Mouse (Mus musculus) kidney, adult 2 months (tissue): ENCODE measurements around the gene Lcn6. TPM values are rescaled to one million over a fixed set of nuclear protein-coding genes. Genes with fewer than 3 reads are reported as not detected.

Experiments used
- DNase-seq: peaks from one replicate; pipeline ENCODE4 v3.0.0; 2021
- H3K27ac ChIP-seq: fragments of 200-500 bp; 2 replicates; pipeline ENCODE4 v1.5.1; 2012; ENCODE audit warnings: low read depth, low read length, control low read depth, inconsistent platforms; ENCODE audit not compliant: insufficient read depth
- H3K27me3 ChIP-seq: fragments of 200-500 bp; replicated peaks from 2 replicates; pipeline ENCODE4 v1.6.1; 2012; ENCODE audit warnings: mild to moderate bottlenecking, moderate library complexity, low read length, inconsistent platforms; ENCODE audit not compliant: control insufficient read depth, insufficient read depth
- H3K36me3 ChIP-seq: fragments of 200-500 bp; 2 replicates; pipeline ENCODE4 v1.6.1; 2012; ENCODE audit warnings: mild to moderate bottlenecking, moderate library complexity, low read length, inconsistent platforms; ENCODE audit not compliant: control insufficient read depth, insufficient read depth
- H3K4me1 ChIP-seq: fragments of 200-500 bp; 2 replicates; pipeline ENCODE4 v1.6.1; 2011; ENCODE audit warnings: low read length; ENCODE audit not compliant: control insufficient read depth, insufficient read depth
- H3K4me3 ChIP-seq: fragments of 200-500 bp; 2 replicates; pipeline ENCODE4 v1.5.1; 2011; ENCODE audit warnings: mild to moderate bottlenecking, low read depth, low read length, control low read depth; ENCODE audit not compliant: insufficient read depth
- CTCF ChIP-seq: fragments of 200-500 bp; conservative IDR thresholded peaks from 2 replicates; pipeline ENCODE4 v1.5.1; 2011; ENCODE audit warnings: low read depth, mild to moderate bottlenecking, control low read depth, low read length, moderate library complexity, mixed read lengths; ENCODE audit not compliant: insufficient read depth, insufficient read length
- POLR2A ChIP-seq: fragments of 200-500 bp; IDR thresholded peaks from one replicate; pipeline ENCODE4 v1.6.1; 2011; ENCODE audit warnings: low read depth, low read length, control low read depth
- WGBS: fragments of 180-500 bp; shearing (Covaris S2); methylation state at CpG from one replicate; pipeline ENCODE4 v1.1.7; 2018; 5-methylcytosine and 5-hydroxymethylcytosine counted together
- polyA plus RNA-seq: library from polyadenylated mRNA; depleted of rRNA; stranded (reverse); fragments of >200 nt; gene quantifications from 2 replicates; pipeline ENCODE4 v1.2.3, GENCODE M21; 2012; rRNA removed

The Lcn6 gene
- not detected in 2 replicates for polyA plus RNA-seq

DNA sequence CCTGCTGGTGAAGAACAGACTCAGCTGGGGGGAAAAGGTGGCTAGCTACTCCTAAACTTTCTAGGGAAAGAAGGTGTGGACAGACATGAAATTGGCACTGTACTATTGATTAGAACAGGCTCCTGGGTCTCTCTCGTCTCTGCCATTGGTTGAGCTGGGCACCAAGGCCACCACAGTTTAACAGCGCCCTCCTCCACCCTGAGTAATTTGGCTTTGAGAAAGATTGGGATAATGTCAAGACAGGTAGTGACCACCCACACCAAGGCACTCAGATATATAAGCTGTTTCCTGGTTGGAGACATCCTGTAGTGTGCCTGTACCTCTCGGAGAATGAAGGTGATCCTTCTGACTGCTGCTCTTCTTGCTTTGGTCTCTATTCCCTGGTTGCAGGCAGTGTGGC lies at the start of gene Lcn6:
TSS of gene Lcn6 (plus strand) at position 301 of the 400 bp plus-strand sequence.
- H3K4me3 ChIP-seq, result no peak within 1 kb of the TSS
- no peaks in the 10 kb centered on the region for H3K36me3 ChIP-seq
- H3K27ac ChIP-seq, result no peak within 1 kb of the TSS
- H3K27me3 ChIP-seq, result no peaks in the 10 kb centered on the region
- TF ChIP-seq POLR2A (no peak), CTCF (no peak)
- WGBS, result 88% methylated on average over 3 of the region's 3 CpGs
- H3K4me1 ChIP-seq, result no peaks in the 10 kb centered on the region
- DNase-seq, result no peak

- no peak for DNase-seq
- 82% methylated on average over 6 of the region's 6 CpGs for WGBS
- H3K27me3 ChIP-seq, result no peaks in the 10 kb centered on the region
- H3K27ac ChIP-seq, result no peak within 1 kb of the TSS
- no peaks in the 10 kb centered on the region for H3K4me1 ChIP-seq
- H3K4me3 ChIP-seq, result no peak within 1 kb of the TSS
- no peak for TF ChIP-seq POLR2A
- no peak for TF ChIP-seq CTCF
- no peaks in the 10 kb centered on the region for H3K36me3 ChIP-seq
These were observed 48.8 kb upstream of the Lcn6 start, which contains the start of gene Fcna for GRCm38 (mm10) chr2:25627811-25628210. Fcna (minus strand) TSS chr2:25628030.

DNA sequence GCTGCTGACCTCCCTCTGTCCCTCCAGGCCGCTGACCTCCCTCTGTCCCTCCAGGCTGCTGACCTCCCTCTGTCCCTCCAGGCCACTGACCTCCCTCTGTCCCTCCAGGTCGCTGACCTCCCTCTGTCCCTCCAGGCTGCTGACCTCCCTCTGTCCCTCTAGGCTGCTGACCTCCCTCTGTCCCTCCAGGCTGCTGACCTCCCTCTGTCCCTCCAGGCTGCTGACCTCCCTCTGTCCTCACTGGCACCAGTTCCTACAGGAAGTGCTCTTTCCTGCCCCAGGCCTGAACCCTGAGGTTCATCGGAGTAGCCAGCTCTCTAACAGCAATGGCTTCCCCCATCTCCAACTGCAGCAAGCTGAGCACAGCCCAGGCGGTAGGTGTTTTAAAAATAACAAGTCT lies 47.8 kb upstream of the Lcn6 start:
- DNase-seq, result peak; percentile 60
- Histone ChIP-seq H3K4me3 (no peak overlapping the region), H3K27ac (no peak overlapping the region), H3K27me3 (no peaks in the 10 kb centered on the region), H3K4me1 (no peaks in the 10 kb centered on the region), H3K36me3 (no peaks in the 10 kb centered on the region)
- TF ChIP-seq CTCF (no peak), POLR2A (no peak)
- WGBS, result 34% methylated on average over 4 of the region's 4 CpGs

GRCm38 (mm10) chr2:25633616-25634015 lies 43.0 kb upstream of the Lcn6 start:
- DNase-seq, result no peak
- Histone ChIP-seq H3K27ac (no peak overlapping the region), H3K4me1 (no peaks in the 10 kb centered on the region), H3K4me3 (no peak overlapping the region), H3K27me3 (no peaks in the 10 kb centered on the region), H3K36me3 (no peaks in the 10 kb centered on the region)
- TF ChIP-seq POLR2A (no peak), CTCF (no peak)
- 83% methylated on average over 3 of the region's 3 CpGs for WGBS

DNA sequence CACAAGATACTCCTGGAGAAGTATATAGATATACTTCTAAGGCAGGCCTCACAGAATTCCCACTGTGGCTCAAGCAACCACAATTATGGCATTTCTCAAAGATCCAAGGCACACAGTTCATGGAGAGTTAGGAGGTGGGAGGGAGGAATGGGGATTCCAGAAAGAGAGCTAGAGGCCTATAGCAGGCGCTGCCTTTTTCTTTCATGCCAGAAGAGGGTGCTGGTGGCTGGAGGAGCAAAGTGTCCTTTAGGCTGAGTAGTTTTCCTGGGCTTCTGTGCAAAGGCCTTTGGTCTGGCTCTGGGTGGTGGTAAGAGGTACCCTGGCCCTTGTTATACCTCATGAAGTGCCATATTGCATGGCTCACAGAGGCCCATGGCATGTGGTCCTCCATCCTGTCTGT lies 42.5 kb upstream of the Lcn6 start:
- H3K27me3 ChIP-seq, result no peaks in the 10 kb centered on the region
- no peak for DNase-seq
- WGBS, result 79% methylated on average over 1 of the region's 1 CpGs
- H3K4me1 ChIP-seq, result no peaks in the 10 kb centered on the region
- no peak overlapping the region for H3K27ac ChIP-seq
- TF ChIP-seq CTCF (peak; percentile 18; the same call in 1 of the 2 replicates), POLR2A (no peak)
- no peak overlapping the region for H3K4me3 ChIP-seq
- no peaks in the 10 kb centered on the region for H3K36me3 ChIP-seq

DNA sequence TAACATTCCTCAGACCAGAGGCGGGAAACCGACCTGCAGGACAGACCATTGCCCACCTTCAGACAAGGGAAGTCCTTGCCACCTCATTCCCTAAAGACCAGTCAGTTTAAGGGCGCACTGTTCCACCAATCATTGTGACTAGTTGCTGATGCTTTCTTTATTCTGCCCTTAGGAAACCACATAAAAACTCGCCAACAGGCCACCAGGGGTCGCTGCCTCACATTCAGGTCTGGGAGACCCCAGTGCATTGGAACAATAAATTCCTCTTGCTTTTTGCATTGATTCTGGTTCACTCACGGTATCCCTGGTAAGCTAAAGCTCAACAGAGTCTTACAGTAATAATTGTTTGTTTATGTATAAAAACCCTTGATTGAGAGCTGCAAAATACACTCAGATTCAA lies 36.7 kb upstream of the Lcn6 start:
- TF ChIP-seq CTCF (peak; percentile 52), POLR2A (no peak)
- H3K4me3 ChIP-seq, result no peak overlapping the region
- no peaks in the 10 kb centered on the region for H3K4me1 ChIP-seq
- H3K36me3 ChIP-seq, result no peaks in the 10 kb centered on the region
- no peaks in the 10 kb centered on the region for H3K27me3 ChIP-seq
- 22% methylated on average over 6 of the region's 6 CpGs for WGBS
- H3K27ac ChIP-seq, result no peak overlapping the region
- no peak for DNase-seq

DNA sequence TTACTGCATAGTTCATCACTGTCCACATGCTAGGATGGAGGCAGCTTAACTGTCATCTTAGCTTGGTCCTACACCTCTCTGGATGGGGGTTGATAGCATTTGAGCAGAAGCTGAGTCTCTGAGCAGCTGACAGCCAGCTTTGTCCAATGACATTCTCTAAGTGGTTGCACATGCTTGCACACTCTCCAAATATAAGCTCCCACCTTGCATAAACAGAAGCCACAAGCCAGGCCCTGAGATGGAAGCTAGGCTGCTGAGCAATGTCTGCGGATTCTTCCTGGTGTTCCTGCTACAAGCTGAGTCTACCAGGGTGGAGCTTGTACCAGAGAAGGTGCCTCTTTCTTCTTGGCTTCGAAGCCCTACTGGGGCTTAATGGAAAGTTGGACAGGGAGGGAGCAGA lies 23.7 kb upstream of the Lcn6 start, which contains the start of gene Lcn8:
TSS of gene Lcn8 (plus strand) at position 219 of the 400 bp plus-strand sequence.
- no peaks in the 10 kb centered on the region for H3K4me1 ChIP-seq
- DNase-seq, result no peak
- H3K27me3 ChIP-seq, result no peaks in the 10 kb centered on the region
- no peak for TF ChIP-seq CTCF
- TF ChIP-seq POLR2A, result no peak
- WGBS, result 91% methylated on average over 2 of the region's 2 CpGs
- H3K4me3 ChIP-seq, result no peak within 1 kb of the TSS
- H3K27ac ChIP-seq, result no peak within 1 kb of the TSS
- no peaks in the 10 kb centered on the region for H3K36me3 ChIP-seq

DNA sequence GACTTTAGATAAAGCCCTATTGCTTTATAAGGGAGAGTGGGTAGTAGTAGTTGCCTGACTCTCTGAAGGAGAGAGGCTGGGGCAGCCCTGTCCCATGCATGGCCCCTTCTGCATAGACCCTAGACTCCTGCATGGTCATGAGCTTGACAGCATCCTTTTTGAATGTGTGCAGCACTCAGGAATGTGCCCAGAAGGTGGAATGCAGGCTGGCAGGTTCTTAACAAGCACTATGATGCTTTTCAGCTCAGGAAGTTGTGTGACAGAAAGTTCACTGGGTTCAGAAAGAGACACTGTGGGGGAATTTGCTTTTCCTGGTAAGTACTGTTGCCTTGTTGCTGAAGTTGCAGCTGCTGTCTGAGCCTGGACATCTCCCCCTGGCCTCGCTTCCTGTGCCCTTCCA lies 22.1 kb upstream of the Lcn6 start:
- Histone ChIP-seq H3K4me3 (no peak overlapping the region), H3K36me3 (no peaks in the 10 kb centered on the region), H3K27ac (no peak overlapping the region), H3K27me3 (no peaks in the 10 kb centered on the region), H3K4me1 (no peaks in the 10 kb centered on the region)
- TF ChIP-seq POLR2A (no peak), CTCF (no peak)
- no peak for DNase-seq
- WGBS, result 45% methylated on average over 1 of the region's 1 CpGs
